Mouse (Mus musculus) heart, adult 2 months (tissue): Measurements from ENCODE around the gene Wdr18.

Source experiments
- CTCF ChIP-seq: fragments of 200-600 bp; IDR thresholded peaks from 2 replicates; pipeline ENCODE4 v1.8.1; 2022; ENCODE audit warnings: antibody characterized with exemption, mild to moderate bottlenecking, moderate library complexity
- EP300 ChIP-seq: fragments of 200-500 bp; IDR thresholded peaks from 2 replicates; pipeline ENCODE4 v1.6.1; 2011; ENCODE audit warnings: low read depth, low read length, control low read depth; ENCODE audit not compliant: insufficient read depth
- POLR2A ChIP-seq: fragments of 200-500 bp; IDR thresholded peaks from 2 replicates; pipeline ENCODE4 v1.6.1; 2011; ENCODE audit warnings: mild to moderate bottlenecking, low read depth, low read length, control low read depth; ENCODE audit not compliant: insufficient read depth

GRCm38 (mm10) chr10:79914131-79914947, 45.6 kb upstream of the Wdr18 start:
- TF ChIP-seq EP300 (no peak), POLR2A (no peak), CTCF (no peak)
